Mouse (Mus musculus) ES-Bruce4 (cell line): ENCODE measurements around the gene Gm28635.

Experiments used
- CTCF ChIP-seq: IDR thresholded peaks from one replicate; pipeline ENCODE4 v1.8.1; 2011; ENCODE audit warnings: low read depth, low read length
- EP300 ChIP-seq: IDR thresholded peaks from 2 replicates; pipeline ENCODE4 v1.6.1; 2011; ENCODE audit warnings: low read depth, low read length; ENCODE audit not compliant: insufficient read depth
- POLR2A ChIP-seq: IDR thresholded peaks from one replicate; pipeline ENCODE4 v1.8.1; 2011; ENCODE audit warnings: low read length; ENCODE audit not compliant: insufficient read depth

DNA sequence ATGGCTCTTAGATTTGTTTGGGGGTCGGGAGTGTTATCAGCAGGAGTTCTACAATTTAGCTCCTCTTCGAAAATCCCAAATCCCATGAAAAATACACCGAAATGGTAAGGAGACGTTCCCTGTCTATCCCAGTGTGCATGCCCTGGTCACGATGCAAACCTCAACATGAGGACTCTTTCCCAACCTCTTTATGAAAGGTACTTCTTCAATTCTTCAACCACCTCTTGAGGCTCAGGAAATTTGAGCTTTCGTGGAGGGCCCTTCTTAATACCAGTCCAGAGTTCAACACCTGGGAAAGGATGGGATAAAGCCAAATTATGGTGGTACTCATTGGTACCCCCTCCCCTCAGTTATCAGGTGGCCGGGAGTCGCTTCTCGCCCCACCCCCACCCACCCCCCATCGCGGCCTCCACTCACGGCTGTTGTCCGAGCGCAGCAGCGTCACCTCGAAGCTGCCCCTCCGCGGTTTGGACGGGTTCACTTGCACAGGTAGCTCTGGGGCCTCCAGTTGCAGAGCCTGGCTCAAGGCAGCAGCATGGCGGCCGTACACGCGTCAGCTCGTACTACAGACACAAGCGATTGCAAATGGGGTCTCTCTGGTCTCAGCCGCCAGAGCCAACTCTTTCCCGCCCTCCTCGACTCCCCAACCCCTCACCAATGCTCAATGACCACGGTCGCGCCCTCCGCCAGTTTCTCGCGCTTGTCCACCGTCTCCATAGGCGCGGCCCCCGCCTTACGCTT is 7.8 kb downstream of the Gm28635 start:
- TF ChIP-seq CTCF (no peak), EP300 (no peak), POLR2A (no peak)
